Mouse (Mus musculus) CH12.LX (cell line): ENCODE data around the gene Rps6ka5.

Experiments used
- CTCF ChIP-seq, 2 experiments: IDR thresholded peaks in 1 of 2; conservative IDR thresholded peaks in 1 of 2; 2 replicates each; pipeline ENCODE4 v1.5.1; 2011 to 2012; ENCODE audit warnings: low read depth in 2 of 2, low read length in 2 of 2, improper control_type of control experiment in 1 of 2, inconsistent platforms in 1 of 2, mild to moderate bottlenecking in 1 of 2, moderate library complexity in 1 of 2
- ETS1 ChIP-seq: conservative IDR thresholded peaks from 2 replicates; pipeline ENCODE4 v1.6.1; 2012; ENCODE audit warnings: low read depth, mild to moderate bottlenecking, inconsistent platforms, low read length, improper control_type of control experiment, moderate library complexity
- POLR2A ChIP-seq: IDR thresholded peaks from 2 replicates; pipeline ENCODE4 v1.6.1; 2011; ENCODE audit warnings: low read depth, mild to moderate bottlenecking, improper control_type of control experiment, low read length
- TBP ChIP-seq: conservative IDR thresholded peaks from 2 replicates; pipeline ENCODE4 v1.6.1; 2011; ENCODE audit warnings: low read depth, low read length, improper control_type of control experiment

DNA sequence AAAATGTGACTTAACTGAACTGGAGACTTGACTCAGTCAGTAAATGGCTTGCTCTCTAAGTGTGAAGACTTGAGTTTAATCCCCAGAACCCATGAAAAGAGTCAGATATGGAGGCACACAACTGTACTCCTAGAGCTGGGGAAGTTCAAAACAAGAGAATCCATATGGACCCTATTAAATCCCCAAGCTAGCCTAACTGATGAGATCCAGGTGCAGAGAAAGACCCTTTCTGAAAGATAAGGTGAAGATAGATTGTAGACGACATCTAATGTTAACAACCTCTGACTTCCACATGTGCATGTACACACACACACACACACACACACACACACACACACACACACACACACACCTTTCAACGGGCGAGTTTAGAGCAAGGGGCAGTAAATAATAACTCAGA lies 86.1 kb downstream of the Rps6ka5 start:
- no peak for TF ChIP-seq CTCF (conservative IDR thresholded peaks at IDR 0.05 in 1 of 2, IDR thresholded peaks at IDR 0.05 in 1 of 2; ENCODE audit: low read depth in 2 of 2, low read length in 2 of 2)
- TF ChIP-seq TBP = no peak
- no peak for TF ChIP-seq POLR2A
- TF ChIP-seq ETS1 = no peak
